ENCODE assay signal across 8 mouse cellular contexts in genomic region chr16:17276164-17277151, GRCm38 (mm10). TPM values are rescaled to one million over a fixed set of nuclear protein-coding genes. Genes with fewer than 3 reads are reported as not detected.
DNase-seq lines count a peak whose midpoint lies in the region; ATAC-seq and TF ChIP-seq lines count a peak whose summit lies in the region.

No protein-coding gene starts in this region.

- peaks cover 21% of the 10 kb centered on the region for H3K27me3 ChIP-seq in forebrain, embryonic 16.5 days (replicated peaks; ENCODE audit: control insufficient read depth, insufficient read depth, low read length)
- peaks cover 22% of the 10 kb centered on the region for H3K27me3 ChIP-seq in lung, embryonic 14.5 days (ENCODE audit: insufficient read depth, low read length)
- H3K27me3 ChIP-seq in thymus, adult 2 months (ENCODE audit: control insufficient read depth, insufficient read depth, low read length), result no peaks in the 10 kb centered on the region

- peak overlapping the region; percentile 61 for H3K27ac ChIP-seq in ES-E14 (ENCODE audit: insufficient read depth, low read depth, low read length, poor library complexity, severe bottlenecking)
- peak overlapping the region; percentile 78 for H3K27ac ChIP-seq in forebrain, embryonic 16.5 days (ENCODE audit: low read length)
- H3K27ac ChIP-seq in layer of hippocampus, adult 2 months, result peak overlapping the region; percentile 94
- no peak overlapping the region; the same call in 1 of the 2 replicates for H3K27ac ChIP-seq in lung, embryonic 14.5 days (ENCODE audit: low read depth)
- H3K27ac ChIP-seq in olfactory bulb, adult 2 months (ENCODE audit: insufficient read depth, low read depth, low read length), result peak overlapping the region; percentile 93
- H3K27ac ChIP-seq in thymus, adult 2 months (ENCODE audit: control insufficient read depth, insufficient read depth, low read length), result peak overlapping the region; percentile 60

- intact Hi-C loops in heart, postnatal 36 days (cut with DNase I), result loop anchor here (1.0 to 10.0 kb wide), 3 partner anchors 66 to 352 kb away; partner anchors contain the start of gene Sdf2l1

- peak; percentile 92 for DNase-seq in ES-E14 (ENCODE audit: low read depth, low spot score)
- DNase-seq in cerebellum, adult 11-12 months, result peak; percentile 82
- peak; percentile 93 to 95 for DNase-seq in heart, postnatal 36 days
- peak; percentile 91 to 93 for DNase-seq in layer of hippocampus, adult 2 months (ENCODE audit: low spot score in 2 of 2)
- DNase-seq in lung, embryonic 14.5 days, result peak; percentile 96
- DNase-seq in thymus, adult 2 months, result peak; percentile 97

- H3K36me3 ChIP-seq in ES-E14 (ENCODE audit: control insufficient read depth, insufficient read depth, low read length, poor library complexity, severe bottlenecking), result peaks cover 6% of the 10 kb centered on the region; the same call in 1 of the 2 replicates
- H3K36me3 ChIP-seq in forebrain, embryonic 16.5 days (ENCODE audit: control insufficient read depth, insufficient read depth), result peaks cover 3% of the 10 kb centered on the region
- H3K36me3 ChIP-seq in lung, embryonic 14.5 days (ENCODE audit: insufficient read depth), result peaks cover 6% of the 10 kb centered on the region; the same call in 1 of the 2 replicates
- no peaks in the 10 kb centered on the region for H3K36me3 ChIP-seq in thymus, adult 2 months (ENCODE audit: control insufficient read depth, insufficient read depth, low read length)

- no peaks in the 10 kb centered on the region for H3K9me3 ChIP-seq in ES-E14 (ENCODE audit: control insufficient read depth, insufficient read depth, low read depth, low read length)
- H3K9me3 ChIP-seq in forebrain, embryonic 16.5 days (ENCODE audit: control insufficient read depth, low read length), result no peaks in the 10 kb centered on the region
- no peaks in the 10 kb centered on the region for H3K9me3 ChIP-seq in lung, embryonic 14.5 days (ENCODE audit: low read depth, low read length)

- H3K9ac ChIP-seq in ES-E14 (ENCODE audit: insufficient read depth, low read depth, low read length, poor library complexity, severe bottlenecking), result peak overlapping the region; percentile 77
- peak overlapping the region; percentile 62 for H3K9ac ChIP-seq in forebrain, embryonic 16.5 days (replicated peaks; ENCODE audit: low read depth, low read length)
- peak overlapping the region; percentile 38 for H3K9ac ChIP-seq in lung, embryonic 14.5 days

- under 1% methylated on average over 60 of the region's 62 CpGs for WGBS in forebrain, embryonic 16.5 days
- WGBS in lung, embryonic 14.5 days, result under 1% methylated on average over 62 of the region's 62 CpGs
- 1% methylated on average over 62 of the region's 62 CpGs for WGBS in olfactory bulb, adult 2 months
- WGBS in thymus, adult 2 months, result under 1% methylated on average over 61 of the region's 62 CpGs

- ATAC-seq in forebrain, embryonic 16.5 days, result peak; percentile 89
- peak; percentile 85 for ATAC-seq in lung, embryonic 14.5 days (ENCODE audit: insufficient read depth)

- peak overlapping the region; percentile 89 for H3K4me2 ChIP-seq in forebrain, embryonic 16.5 days (ENCODE audit: low read length)
- H3K4me2 ChIP-seq in lung, embryonic 14.5 days, result peak overlapping the region; percentile 97

- peak overlapping the region; percentile 70 to 84 for H3K4me3 ChIP-seq in ES-E14 (ENCODE audit: insufficient read depth in 1 of 2, low read depth in 1 of 2, low read length in 2 of 2, poor library complexity in 1 of 2, severe bottlenecking in 1 of 2)
- peak overlapping the region; percentile 59 for H3K4me3 ChIP-seq in forebrain, embryonic 16.5 days (replicated peaks; ENCODE audit: low read length)
- H3K4me3 ChIP-seq in layer of hippocampus, adult 2 months, result peak overlapping the region; percentile 87
- peak overlapping the region; percentile 53 for H3K4me3 ChIP-seq in lung, embryonic 14.5 days (ENCODE audit: low read depth, low read length)
- H3K4me3 ChIP-seq in olfactory bulb, adult 2 months (ENCODE audit: insufficient read depth, low read depth, low read length), result peak overlapping the region; percentile 64
- H3K4me3 ChIP-seq in thymus, adult 2 months (ENCODE audit: control insufficient read depth, insufficient read depth, low read length), result peak overlapping the region; percentile 69

- TF ChIP-seq CTCF in layer of hippocampus, adult 2 months (conservative IDR thresholded peaks at IDR 0.05), result peak; percentile 91
- TF ChIP-seq CTCF in lung, embryonic 14.5 days (IDR thresholded peaks at IDR 0.05; ENCODE audit: low read depth), result peak; percentile 91
- peak; percentile 89 for TF ChIP-seq CTCF in olfactory bulb, adult 2 months (IDR thresholded peaks at IDR 0.05; ENCODE audit: insufficient read depth, low read depth, low read length)
- peak; percentile 89 for TF ChIP-seq CTCF in thymus, adult 2 months (IDR thresholded peaks at IDR 0.05; ENCODE audit: borderline replicate concordance, control insufficient read depth, extremely low read depth, insufficient read depth, low read length, poor library complexity)

- in situ Hi-C loops in ES-E14 (cut with MboI; ENCODE audit: low sequenced_read_pairs in 2 of 2, unreplicated experiment in 2 of 2), result no loop called here

- peak; percentile 34; the same call in 1 of the 2 replicates for TF ChIP-seq POLR2A in olfactory bulb, adult 2 months (IDR thresholded peaks at IDR 0.05; ENCODE audit: insufficient read depth, low read depth, low read length)
- peak; percentile 83 for TF ChIP-seq POLR2A in thymus, adult 2 months (IDR thresholded peaks at IDR 0.05; ENCODE audit: control insufficient read depth, extremely low read depth, insufficient read depth, low read length, poor library complexity)

- H3K4me1 ChIP-seq in ES-E14 (ENCODE audit: control insufficient read depth in 2 of 2, insufficient read depth in 2 of 2, low read length in 2 of 2, poor library complexity in 1 of 2), result no peaks in the 10 kb centered on the region
- peaks cover 19% of the 10 kb centered on the region for H3K4me1 ChIP-seq in forebrain, embryonic 16.5 days (replicated peaks; ENCODE audit: control insufficient read depth, insufficient read depth, low read length)
- peaks cover 11% of the 10 kb centered on the region for H3K4me1 ChIP-seq in lung, embryonic 14.5 days (ENCODE audit: insufficient read depth)
- peaks cover 17% of the 10 kb centered on the region for H3K4me1 ChIP-seq in olfactory bulb, adult 2 months (ENCODE audit: control insufficient read depth, insufficient read depth, low read length)
- H3K4me1 ChIP-seq in thymus, adult 2 months (replicated peaks; ENCODE audit: control insufficient read depth, insufficient read depth, low read length), result peaks cover 16% of the 10 kb centered on the region

TF ChIP-seq in ES-E14, 5 proteins besides CTCF, POLR2A, EP300 and RAD21:
- TF ChIP-seq HCFC1 (IDR thresholded peaks at IDR 0.05; ENCODE audit: borderline replicate concordance, insufficient read depth, low read length), result 0 out of 2 replicates have a peak, but pooled peaks have one; percentile 27
- no peak for TF ChIP-seq MAFK (IDR thresholded peaks at IDR 0.05; ENCODE audit: insufficient read depth, low read depth, low read length)
- peak; percentile 59; the same call in 1 of the 2 replicates for TF ChIP-seq ZC3H11A (IDR thresholded peaks at IDR 0.05; ENCODE audit: borderline replicate concordance, low read depth, low read length)
- no peak for TF ChIP-seq ZNF384 (IDR thresholded peaks at IDR 0.05; ENCODE audit: low read depth, low read length)
- no peak for TF ChIP-seq CHD2 (IDR thresholded peaks at IDR 0.05; ENCODE audit: low read depth, low read length)

RNA-seq across cellular contexts. Expression of gene Tmem191c, which starts 0.6 kb away (rescaled TPM):
- total RNA-seq in ES-E14 (2012; rRNA removed), result 45.1 and 68.6 TPM in 2 replicates
- polyA plus RNA-seq in forebrain, embryonic 16.5 days (2015; fragmentation: Nextera tagmentation; extraction: Ambion mirVana), result 23.0 and 43.0 TPM in 2 replicates
- 1 to 10 TPM; 2.1 to 2.4 TPM for total RNA-seq in heart, postnatal 36 days (2021)
- total RNA-seq in layer of hippocampus, adult 2 months (2021), result 100 to 1,000 TPM in 1 of 2 experiments, 10 to 100 TPM in 1; 98.5 to 116 TPM
- 6.7 and 7.5 TPM in 2 replicates for polyA plus RNA-seq in lung, embryonic 14.5 days (2014; fragmentation: Nextera tagmentation; extraction: Ambion mirVana)
- polyA plus RNA-seq in olfactory bulb, adult 2 months (2012; ENCODE audit: insufficient read depth, insufficient read length, low replicate concordance, missing spikeins), result not detected in 2 replicates
- 63.6 and 72.6 TPM in 2 replicates for polyA plus RNA-seq in thymus, adult 2 months (2012; rRNA removed)

RNA-seq across cellular contexts. Expression of gene Hic2, which starts 43.1 kb away (rescaled TPM):
- 35.0 and 35.9 TPM in 2 replicates for total RNA-seq in ES-E14 (2012; rRNA removed)
- 7.1 and 9.4 TPM in 2 replicates for polyA plus RNA-seq in forebrain, embryonic 16.5 days (2015; fragmentation: Nextera tagmentation; extraction: Ambion mirVana)
- total RNA-seq in heart, postnatal 36 days (2021), result 1 to 10 TPM; 2.2 to 2.3 TPM
- 1 to 10 TPM; 5.2 to 5.5 TPM for total RNA-seq in layer of hippocampus, adult 2 months (2021)
- polyA plus RNA-seq in lung, embryonic 14.5 days (2014; fragmentation: Nextera tagmentation; extraction: Ambion mirVana), result 3.4 and 4.3 TPM in 2 replicates
- polyA plus RNA-seq in olfactory bulb, adult 2 months (2012; ENCODE audit: insufficient read depth, insufficient read length, low replicate concordance, missing spikeins), result not detected in 2 replicates
- polyA plus RNA-seq in thymus, adult 2 months (2012; rRNA removed), result 6.0 and 7.0 TPM in 2 replicates

RNA-seq across cellular contexts. Expression of gene Serpind1, which starts 54.7 kb away (rescaled TPM):
- 0.09 TPM in 1 of 2 replicates, not detected in the other for total RNA-seq in ES-E14 (2012; rRNA removed)
- polyA plus RNA-seq in forebrain, embryonic 16.5 days (2015; fragmentation: Nextera tagmentation; extraction: Ambion mirVana), result 1.4 and 2.1 TPM in 2 replicates
- total RNA-seq in heart, postnatal 36 days (2021), result 1 to 10 TPM; 2.6 to 2.7 TPM
- 1 to 10 TPM in 1 of 2 experiments, under 1 TPM in 1; 0.79 to 1.4 TPM for total RNA-seq in layer of hippocampus, adult 2 months (2021)
- 0.12 and 0.25 TPM in 2 replicates for polyA plus RNA-seq in lung, embryonic 14.5 days (2014; fragmentation: Nextera tagmentation; extraction: Ambion mirVana)
- polyA plus RNA-seq in olfactory bulb, adult 2 months (2012; ENCODE audit: insufficient read depth, insufficient read length, low replicate concordance, missing spikeins), result not detected in 2 replicates
- polyA plus RNA-seq in thymus, adult 2 months (2012; rRNA removed), result 0.16 and 0.69 TPM in 2 replicates
